Mouse (Mus musculus) kidney, postnatal 4 days (tissue): ENCODE data around the gene Cldn7.
A peak's percentile ranks its signal among the peaks of the same experiment; 100 is the strongest.

Experiments used
- DNase-seq, 2 experiments: peaks; one replicate each; pipeline ENCODE4 v3.0.0; 2021; ENCODE audit warnings: mixed read lengths in 2 of 2

The Cldn7 gene

DNA sequence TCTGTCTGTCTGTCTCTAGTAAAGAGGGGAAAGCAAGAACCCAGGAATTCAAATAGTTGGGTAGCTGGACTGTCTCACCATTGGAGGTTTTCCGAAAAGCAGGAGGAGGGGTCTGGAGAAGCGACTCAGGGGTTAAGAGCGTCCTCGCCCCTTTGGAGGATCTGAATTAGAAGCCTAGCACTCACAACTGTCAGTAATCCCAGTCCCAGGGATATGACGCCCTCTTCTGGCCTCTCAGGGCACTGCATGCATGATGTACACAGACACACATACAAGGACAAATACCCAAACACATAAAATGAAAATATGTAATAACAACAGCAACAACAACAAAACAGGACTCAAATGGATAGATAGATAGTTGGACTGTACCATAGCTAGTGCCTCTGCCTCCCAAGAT lies 4.0 kb upstream of the Cldn7 start:
- peak; percentile 53 to 55 for DNase-seq

DNA sequence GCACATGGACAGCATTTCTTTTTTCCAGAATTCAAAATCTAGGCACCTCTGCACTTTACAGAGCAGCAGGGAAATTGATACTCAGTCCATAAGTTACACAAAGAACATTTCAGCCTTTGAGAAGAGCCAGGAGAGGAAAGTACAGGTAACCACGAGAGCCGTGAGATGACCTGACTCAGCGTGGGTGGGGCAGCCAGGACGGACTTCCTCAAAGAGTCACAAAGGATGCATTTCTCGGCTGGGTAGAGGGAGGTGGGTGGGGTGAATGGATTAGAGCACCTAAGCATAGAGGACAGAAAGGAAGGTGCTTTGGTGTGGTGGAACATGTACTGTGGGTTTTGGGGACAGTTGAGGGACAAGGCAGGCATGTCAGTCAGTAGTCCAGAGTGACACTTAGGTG lies 2.7 kb upstream of the Cldn7 start:
- no peak for DNase-seq

DNA sequence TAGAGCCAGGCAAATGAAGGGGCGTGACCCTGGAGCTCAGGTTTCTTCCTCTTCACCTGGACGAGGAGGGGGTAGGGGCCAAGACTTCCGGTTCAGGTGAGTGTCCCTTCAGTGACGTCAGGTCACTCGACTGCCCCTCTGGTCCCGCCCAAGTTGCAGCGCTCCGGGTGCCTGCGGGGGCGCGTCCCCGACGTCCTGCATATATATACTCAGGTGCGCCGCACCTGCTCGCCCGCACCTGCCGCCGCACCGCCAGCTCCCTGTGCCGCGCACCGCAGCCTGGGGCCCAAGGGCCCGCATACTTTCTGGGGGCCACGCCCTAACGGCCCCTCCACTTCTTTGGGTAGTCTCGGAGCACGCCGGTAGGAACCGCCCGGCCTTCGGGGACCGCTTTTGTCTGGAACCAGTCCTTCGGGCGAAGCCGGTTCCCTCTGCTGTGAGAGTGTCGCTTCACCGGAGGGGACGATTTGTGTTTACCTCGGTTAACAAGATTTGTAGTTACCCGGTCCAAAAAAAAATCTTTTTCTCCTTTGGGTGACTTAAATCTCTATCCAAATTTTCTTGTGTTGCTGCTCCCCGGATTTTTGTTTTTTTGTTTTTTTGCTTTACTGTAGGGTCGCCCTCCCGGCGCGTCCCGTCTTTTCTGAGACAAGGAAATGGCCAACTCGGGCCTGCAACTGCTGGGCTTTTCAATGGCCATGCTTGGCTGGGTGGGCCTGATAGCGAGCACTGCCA lies 859 bp downstream of the Cldn7 start:
- DNase-seq: peak; percentile 70 to 81

DNA sequence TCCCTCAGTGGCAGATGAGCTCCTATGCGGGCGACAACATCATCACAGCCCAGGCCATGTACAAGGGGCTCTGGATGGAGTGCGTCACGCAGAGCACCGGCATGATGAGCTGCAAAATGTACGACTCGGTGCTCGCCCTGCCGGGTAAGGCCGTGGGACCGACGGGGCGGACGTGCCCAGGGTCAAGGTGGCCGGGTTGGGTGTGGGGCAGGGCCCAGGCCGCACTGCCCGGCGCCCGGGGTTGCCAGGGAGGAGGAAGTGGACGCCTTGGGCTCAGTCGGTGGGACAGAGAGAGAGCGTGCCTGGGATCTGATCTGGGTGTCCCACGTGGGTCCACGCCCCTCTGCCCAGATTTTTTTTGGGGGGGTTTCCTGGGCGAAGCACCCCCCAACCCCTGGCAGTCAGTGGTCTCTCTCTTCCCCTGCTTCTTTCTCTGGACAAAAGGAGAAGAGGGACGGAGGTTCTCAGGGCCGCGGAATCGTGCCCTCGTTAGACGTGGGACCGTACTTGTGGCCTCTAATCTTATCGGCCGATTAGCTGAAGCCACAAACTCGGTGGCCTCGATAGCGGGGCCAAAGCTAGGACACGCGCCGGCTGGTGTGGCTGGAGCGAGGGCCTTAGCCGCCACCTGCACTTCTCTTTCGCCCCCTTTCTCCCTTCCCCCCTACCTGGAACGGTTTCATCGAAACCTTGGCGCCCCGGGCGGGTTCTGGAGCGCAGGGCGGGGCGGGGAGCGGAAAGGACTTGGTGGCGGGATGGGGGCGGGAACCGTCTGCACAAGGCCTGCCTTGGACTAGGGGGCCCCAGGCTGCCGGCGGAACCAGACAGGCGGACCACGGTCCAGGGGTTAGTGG lies 1.7 kb downstream of the Cldn7 start:
- DNase-seq: peak; percentile 79 to 89

DNA sequence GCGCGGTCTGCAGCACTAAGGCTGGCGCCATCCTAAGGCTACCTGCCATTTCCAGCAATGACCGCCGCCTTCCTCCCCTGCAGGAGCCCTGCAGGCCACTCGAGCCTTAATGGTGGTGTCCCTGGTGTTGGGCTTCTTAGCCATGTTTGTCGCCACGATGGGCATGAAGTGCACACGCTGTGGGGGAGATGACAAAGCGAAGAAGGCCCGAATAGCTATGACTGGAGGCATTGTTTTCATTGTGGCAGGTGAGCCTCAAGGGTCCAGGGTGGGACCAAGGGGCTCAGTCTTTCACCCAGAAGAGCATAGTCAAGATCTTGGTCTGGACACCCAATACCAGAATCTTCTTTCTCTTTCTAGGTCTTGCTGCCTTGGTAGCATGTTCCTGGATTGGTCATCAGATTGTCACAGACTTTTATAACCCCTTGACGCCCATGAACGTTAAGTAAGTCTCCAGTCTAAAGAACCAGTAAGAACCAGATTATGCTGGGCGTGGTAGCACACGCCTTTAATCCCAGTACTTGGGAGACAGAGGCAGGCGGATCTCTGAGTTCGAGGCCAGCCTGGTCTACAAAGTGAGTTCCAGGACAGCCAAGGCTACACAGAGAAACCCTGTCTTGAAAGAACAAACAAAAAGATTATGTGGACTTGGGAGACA lies 2.4 kb downstream of the Cldn7 start:
- DNase-seq: no peak

DNA sequence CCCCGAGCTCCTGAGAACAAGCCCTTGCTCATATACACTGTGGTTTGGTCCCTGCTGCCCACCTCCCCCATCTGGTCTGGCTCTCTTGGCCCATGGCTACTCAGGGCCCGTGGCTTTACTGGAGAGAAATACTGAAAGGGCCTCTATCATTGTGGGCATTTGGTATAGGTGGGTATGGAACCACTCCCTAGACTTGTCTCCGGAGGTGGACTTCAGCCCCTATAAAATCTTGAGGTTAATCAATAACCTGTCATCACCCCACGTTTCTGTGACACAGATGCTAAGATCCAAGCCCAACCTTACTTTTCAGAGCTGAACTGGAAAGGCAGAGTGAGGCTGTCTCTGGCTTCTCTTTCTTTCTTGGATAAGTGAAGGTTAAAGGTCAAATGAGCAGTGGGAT lies 4.2 kb downstream of the Cldn7 start:
- no peak for DNase-seq

DNA sequence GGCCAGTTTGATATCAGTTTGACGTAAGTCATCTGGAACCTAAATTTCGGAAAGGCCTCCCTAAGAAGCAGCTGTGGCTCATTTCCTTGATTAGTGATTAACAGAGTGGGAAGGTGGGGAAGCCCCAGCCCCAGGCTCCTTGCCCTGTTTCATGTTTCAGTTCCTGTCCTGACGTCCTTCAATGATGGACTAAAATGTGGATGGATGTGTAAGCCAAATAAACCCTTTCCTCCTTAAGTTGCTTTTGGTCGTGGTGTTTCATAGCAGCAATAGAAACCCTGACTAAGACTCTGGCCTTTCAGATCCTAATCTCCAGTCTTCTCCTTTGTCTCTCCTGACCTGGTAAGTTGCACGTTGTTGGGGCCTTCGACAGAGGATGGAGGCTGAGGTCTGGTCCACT lies 5.6 kb downstream of the Cldn7 start:
- no peak for DNase-seq

DNA sequence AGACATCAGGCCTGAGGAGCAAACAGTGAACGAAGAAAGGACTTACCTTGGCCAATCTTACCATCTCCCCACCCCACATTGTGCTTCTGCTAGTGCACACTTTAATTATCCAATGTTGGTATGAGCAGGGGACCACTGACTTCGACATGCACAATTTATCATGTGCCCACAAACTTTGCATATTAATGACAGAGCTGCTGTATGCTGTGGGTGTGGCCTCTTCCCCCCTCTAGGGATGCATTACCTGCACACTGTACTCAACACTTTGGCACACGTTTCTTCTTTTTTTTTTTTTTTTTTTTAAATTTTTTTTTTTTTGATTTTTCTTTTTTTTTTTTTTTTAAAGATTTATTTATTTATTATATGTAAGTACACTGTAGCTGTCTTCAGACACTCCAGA lies 6.2 kb downstream of the Cldn7 start:
- DNase-seq: no peak

DNA sequence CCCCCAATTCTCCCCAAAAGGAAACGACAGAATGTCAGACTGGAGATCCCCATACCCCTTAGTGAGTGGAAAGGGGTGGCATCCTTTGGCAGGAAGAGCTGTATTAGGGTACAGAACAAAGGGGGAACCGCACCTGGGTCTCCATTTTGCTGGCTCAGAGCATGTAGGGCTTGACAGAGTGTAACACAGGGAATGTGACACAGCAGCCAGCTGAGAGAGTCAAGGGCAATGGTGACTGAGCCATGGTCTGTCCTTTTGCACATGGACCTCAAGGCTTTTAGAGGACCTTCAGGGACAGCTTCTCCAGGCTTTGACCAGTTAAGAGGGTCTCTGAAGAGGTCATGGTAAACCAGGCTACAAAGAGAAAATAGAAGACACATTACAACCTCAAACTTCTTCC lies 10.3 kb downstream of the Cldn7 start:
- DNase-seq: no peak

DNA sequence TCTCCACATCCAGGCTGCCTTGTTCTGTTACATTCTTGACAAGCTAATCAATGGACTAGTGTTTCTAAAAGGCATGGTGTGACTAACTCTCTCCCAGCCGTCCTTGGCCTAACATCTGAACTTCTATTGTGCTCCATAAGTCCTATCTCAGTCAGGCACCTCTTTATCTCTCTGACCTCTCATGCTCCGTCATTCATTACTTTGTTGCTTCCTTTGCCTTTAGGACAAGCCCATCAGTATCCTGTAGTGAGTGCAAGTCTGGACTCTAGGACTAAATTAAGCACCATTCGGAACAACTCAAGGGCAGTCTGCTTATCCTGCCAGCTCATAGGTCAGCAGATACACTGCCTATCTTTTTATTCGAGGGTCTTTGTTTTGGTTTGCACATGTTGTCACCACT lies 11.7 kb downstream of the Cldn7 start:
- no peak for DNase-seq

DNA sequence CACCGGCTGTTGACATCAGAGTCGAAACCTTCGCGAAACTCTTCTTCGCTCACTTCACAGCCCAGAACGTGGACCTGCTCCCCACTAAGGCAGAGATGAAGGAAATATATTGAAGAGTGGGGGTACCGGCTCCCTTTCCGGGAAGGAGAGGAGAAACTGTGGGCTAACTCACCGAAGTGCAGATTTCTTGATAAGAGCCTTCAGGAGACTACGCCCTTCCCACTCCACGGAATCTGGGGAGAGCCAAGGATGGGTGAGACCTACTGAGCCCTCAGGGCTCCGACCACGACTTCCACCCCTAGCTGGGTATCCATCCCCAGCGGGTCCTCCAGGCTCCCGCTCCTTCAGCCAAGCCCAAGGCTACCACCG lies 15.2 kb downstream of the Cldn7 start:
- DNase-seq: no peak

DNA sequence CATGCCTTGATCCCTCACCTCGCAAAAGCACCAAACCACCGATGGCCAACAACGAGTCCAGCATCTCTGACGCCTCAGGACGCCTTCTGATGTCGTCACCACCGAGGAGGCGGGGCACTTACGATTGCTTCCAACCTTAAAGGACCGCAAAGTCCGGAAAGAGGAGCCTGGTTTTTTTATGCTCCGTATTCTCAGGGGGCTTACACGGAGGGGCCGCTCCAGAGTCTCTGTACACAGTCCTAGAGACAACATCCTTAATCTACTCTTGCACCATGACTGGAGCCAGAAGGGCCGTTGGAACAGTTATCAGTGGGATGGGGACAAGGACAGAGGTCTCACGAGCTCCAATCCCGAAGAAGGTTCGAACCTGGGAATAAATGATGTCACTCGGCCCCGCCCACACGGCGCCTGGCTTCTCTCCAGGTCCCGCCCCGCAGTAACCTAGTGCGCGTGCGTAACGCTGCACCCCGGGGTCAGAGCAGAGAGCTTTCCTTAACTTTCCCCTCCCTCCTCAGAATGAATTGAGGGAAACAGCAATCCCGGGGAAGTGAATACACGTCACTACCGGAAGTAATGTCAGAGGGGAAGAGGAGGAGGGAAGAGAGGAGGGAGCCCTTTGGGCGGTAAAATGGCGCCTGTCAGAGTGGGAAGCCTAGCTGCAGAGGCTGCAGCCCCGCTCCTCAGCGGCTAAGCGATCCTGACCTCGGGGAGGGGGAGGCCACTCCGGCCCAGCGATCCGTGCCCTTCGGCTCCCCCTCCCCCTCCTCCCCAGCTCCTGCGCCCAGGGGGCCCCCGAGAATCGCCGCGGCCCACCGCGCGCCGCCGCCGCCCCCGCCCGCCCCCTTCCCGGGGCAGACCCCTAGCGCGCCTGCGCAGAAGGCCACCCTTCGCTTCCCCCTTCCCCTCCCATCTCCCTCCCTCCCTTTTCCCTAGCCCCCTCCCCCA lies 15.9 kb downstream of the Cldn7 start:
- DNase-seq: peak; percentile 98

DNA sequence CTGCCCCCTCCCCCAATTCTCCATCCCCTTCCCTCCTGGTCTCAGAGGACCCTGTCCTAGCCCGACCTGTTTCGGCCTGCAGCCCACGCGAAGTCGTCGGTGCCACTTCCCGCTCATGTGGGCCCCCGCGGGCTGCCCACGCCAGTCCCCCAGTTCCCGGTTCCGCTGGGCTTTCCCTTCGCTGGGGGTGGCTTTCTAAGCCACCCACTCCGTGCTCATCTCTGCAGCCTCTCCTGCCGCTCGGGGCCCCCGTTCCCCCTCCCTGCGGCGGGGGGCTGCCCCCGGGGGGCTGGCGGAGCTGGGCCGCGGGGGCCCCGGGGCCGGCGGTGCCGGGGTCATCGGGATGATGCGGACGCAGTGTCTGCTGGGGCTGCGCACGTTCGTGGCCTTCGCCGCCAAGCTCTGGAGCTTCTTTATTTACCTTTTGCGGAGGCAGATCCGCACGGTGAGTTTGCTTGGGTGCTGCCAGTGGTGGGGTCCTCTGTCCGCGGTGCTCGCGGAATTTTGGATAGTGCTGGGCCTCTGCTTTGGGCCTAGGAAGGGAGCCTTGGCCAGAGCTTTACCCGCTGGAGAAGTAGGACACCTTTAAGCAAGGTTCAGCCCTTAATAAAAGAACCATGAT lies 16.7 kb downstream of the Cldn7 start, which contains the start of gene Ctdnep1:
Gene Ctdnep1, plus strand, starts transcription at position 16 of the 622 bp plus-strand sequence.
- peak; percentile 45 to 60 for DNase-seq

DNA sequence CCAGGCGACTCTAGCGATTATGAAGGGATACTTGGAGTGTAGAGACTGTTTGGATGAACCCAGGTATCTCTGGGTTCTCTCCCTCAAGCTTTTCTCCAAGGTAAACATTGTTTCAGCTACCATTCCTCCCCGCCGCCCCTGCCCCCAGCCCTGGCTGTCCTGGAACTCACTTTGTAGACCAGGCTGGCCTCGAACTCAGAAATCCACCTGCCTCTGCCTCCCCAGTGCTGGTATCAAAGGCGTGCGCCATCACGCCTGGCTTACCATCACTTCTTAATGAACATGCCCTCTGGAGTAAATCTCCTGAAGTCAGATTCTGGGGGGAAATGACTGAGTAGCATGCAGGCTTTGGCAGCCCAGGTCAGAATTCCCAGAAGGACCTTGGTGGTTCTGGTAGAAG lies 17.6 kb downstream of the Cldn7 start, which contains the start of gene Elp5:
Gene Elp5, minus strand, starts transcription at position 293 of the 400 bp plus-strand sequence.
- DNase-seq: no peak

DNA sequence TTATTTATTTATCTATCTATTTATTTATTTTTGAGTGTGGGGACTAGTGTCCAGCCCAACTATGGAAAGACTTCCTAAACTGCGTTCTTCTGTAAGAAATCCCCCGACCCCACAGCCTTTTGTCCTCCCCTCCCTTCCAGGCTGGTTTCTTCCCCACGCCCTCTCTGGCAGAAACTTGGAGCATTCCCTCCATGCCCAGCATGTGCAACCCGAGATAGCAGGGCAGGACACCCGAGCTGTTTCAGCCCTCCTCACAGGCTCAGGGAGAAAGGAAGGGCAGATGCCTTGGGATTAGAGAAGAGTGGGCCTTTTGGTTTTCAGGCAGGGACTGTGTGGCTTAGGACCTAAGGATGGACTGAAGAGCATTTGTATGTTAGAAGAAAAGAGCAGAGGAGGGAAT lies 18.3 kb downstream of the Cldn7 start:
- no peak for DNase-seq

DNA sequence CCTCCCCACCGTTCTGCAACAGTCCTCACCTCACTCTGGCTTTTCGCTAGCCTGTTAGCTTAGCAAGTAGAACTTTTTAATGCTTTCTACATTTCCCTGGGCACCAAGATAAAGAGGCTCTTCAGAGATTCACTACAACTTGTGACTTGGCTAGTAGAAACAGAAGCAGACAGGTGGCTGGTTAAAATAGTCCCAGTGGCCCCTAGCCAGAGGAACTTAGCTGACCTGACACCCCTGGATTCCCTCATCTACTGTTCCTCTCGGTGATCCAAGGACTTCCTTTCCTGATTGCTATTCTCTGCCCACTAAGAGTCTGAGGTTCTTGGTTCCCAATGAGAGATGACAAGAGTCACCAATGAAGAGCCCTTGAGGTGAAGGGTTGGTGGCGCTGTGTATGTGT lies 18.8 kb downstream of the Cldn7 start:
- no peak for DNase-seq

DNA sequence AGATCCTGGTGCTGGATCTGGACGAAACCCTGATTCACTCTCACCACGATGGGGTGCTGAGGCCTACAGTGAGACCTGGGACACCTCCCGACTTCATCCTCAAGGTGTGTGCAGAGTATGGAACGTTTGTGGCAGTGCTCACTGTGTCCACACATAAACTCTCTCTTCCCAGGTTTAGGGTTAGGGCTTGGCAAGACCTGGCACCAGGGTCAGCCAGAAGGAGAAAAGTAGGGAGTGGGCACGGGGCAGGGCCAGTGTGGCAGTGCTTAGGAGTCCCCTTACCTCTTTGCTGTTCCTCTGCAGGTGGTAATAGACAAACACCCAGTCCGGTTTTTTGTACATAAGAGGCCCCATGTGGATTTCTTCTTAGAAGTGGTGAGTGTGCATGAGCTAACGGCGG lies 19.9 kb downstream of the Cldn7 start:
- no peak for DNase-seq

DNA sequence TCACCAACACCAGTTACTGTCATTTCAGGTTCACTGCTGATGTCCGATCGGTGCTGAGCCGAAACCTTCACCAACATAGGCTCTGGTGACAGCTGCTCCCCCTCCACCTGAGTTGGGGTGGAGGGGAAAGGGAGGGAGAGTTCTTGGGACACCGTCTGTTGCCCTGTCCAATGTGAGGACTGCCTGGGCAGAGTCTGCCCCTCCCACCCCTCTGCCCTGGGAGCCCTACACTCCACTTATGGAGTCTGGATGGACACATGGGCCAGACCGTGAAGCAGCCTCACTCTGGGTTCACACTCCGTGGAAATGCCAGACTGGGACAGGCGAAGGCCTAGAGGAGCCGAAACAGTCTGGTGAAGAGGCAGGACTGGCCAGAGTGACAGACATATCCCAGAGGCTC lies 25.4 kb downstream of the Cldn7 start:
- no peak for DNase-seq

DNA sequence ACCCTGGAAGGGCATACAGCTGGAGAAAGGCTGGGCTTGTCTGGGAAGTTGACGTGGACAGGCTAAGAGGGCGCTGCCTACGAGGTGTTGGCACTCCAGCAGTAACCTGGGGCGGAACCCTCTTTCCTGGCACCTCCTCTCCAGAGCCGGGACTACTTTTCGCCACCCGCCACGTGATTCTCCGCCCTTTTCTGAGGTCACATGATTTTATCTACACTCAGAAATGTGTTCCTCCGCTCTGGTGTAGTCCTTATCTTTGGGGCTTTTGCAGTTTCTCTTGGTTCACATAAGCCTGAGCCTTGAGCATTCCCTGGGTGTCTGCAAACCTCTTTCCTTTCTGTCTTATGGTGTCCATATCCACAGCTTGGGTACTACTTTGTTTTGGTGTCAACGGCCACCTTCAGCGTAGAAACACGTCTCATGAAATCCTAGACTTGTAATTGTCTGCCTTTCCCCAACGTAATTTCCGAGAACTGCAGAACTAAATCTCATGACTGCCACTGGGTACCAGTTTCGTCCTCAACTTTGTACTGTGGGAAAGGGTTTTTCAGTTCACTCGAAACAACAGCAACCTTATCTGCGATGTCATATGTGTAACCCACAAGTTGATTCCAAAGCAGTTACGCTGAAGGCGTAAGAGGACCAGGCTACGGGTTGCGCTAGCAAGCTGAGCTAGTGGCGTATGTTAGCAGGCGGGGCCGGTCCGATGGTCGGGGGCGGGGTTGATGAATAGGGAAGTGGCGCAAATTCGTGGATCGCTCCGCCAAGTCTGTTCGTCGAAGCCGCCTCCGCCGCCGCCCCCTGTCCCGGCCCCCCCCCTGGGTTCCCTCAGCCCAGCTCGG lies 26.5 kb downstream of the Cldn7 start, which contains the start of gene Gabarap:
Gene Gabarap, plus strand, starts transcription at position 294 of the 842 bp plus-strand sequence.
- DNase-seq: peak; percentile 97 to 98

DNA sequence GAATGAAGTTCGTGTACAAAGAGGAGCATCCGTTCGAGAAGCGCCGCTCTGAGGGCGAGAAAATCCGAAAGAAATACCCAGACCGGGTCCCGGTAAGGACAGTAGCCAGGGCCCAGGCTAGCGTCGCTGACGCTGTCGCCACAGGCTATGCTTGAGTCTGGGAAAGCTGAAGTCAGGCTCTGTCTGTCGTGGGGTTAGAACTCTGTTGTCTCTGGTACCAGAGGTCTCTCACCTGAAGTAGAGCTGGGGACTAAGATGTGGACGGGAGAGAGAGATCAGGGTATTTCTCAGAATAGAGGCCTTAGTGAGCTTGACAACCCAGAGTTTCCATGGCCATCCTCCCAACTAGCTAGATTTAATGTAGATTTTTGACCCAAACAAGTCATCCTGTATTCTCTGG lies 27.1 kb downstream of the Cldn7 start:
- DNase-seq: no peak

DNA sequence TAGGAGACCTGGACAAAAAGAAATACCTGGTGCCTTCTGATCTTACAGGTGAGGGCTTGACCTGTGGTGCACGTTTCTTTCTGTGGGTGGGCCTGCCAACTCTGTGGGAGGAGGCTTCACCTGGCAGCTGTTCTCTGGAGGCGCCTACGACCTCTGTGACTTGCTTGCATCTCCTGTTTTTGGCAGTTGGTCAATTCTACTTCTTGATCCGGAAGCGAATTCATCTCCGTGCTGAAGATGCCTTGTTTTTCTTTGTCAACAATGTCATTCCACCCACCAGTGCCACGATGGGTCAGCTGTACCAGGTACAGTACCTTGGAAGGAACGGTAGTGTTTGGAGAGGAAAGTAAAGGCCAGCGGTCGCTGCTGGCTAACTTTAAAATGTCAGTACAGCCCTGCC lies 27.8 kb downstream of the Cldn7 start:
- no peak for DNase-seq
